25 mouse cellular contexts compared by ENCODE assay signal in the genomic region with DNA sequence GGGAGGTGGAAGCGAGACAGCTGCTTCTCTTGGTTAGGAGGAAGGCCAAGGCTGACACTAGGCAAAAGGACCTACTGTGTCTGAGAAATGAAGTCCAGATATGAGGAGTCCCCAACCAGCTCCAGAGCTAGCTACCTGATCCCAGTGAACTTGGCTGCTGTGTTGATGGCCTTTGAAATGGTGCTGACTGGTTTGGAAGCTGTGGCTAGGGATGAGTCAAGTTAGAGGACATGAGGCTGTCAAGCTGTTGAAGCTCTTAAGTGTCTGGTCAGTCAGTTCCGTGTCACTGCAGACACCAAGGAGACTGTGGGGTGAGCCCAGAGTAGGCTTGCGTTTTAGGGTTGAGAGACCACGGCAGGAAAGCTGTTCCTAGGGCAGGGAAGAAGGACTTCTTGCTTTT. TPM values are rescaled to one million over a fixed set of nuclear protein-coding genes. Genes with fewer than 3 reads are reported as not detected.
DNase-seq lines count a peak whose midpoint lies in the region; ATAC-seq and TF ChIP-seq lines count a peak whose summit lies in the region.
"Had no signal": no experiment of that assay in that cellular context is flagged by ENCODE, and none has a peak within 500 bp of the region (broad histone marks: within the 10 kb centered on the region; RNA-seq: fewer than 3 reads in every experiment).

No protein-coding gene starts in this region.

- H3K27me3 ChIP-seq in testis, adult 2 months (ENCODE audit: control insufficient read depth, insufficient read depth, low read length) = no peaks in the 10 kb centered on the region
- H3K27me3 ChIP-seq in liver, embryonic 16.5 days (ENCODE audit: control insufficient read depth, insufficient read depth, low read depth, low read length) = no peaks in the 10 kb centered on the region
- no peaks in the 10 kb centered on the region for H3K27me3 ChIP-seq in kidney, adult 2 months (replicated peaks; ENCODE audit: control insufficient read depth, insufficient read depth, low read length)
- H3K27me3 ChIP-seq: embryonic facial prominence, embryonic 15.5 days; heart, embryonic 13.5 days; hindbrain, embryonic 13.5 days; intestine, embryonic 15.5 days had no signal

- TF ChIP-seq POLR2A in testis, adult 2 months (IDR thresholded peaks at IDR 0.05; ENCODE audit: control insufficient read depth, low read depth, low read length) = no peak
- no peak for TF ChIP-seq POLR2A in kidney, adult 2 months (IDR thresholded peaks at IDR 0.05; ENCODE audit: low read depth, low read length)

- TF ChIP-seq CTCF in testis, adult 2 months (IDR thresholded peaks at IDR 0.05; ENCODE audit: control insufficient read depth, insufficient read depth, insufficient replicate concordance, low read depth, low read length) = no peak
- no peak for TF ChIP-seq CTCF in kidney, adult 2 months (conservative IDR thresholded peaks at IDR 0.05; ENCODE audit: insufficient read depth, insufficient read length, low read depth, low read length)

- WGBS in liver, embryonic 16.5 days (ENCODE audit: insufficient replicate concordance) = 64% methylated on average over 4 of the region's 4 CpGs
- 64% methylated on average over 4 of the region's 4 CpGs for WGBS in kidney, adult 2 months

- peaks cover 2% of the 10 kb centered on the region; the same call in 1 of the 2 replicates for H3K4me1 ChIP-seq in testis, adult 2 months (ENCODE audit: control insufficient read depth, insufficient read depth, low read length)
- peaks cover 34% of the 10 kb centered on the region for H3K4me1 ChIP-seq in liver, embryonic 16.5 days (ENCODE audit: control insufficient read depth, low read depth, low read length)
- peaks cover 29% of the 10 kb centered on the region for H3K4me1 ChIP-seq in kidney, adult 2 months (ENCODE audit: control insufficient read depth, insufficient read depth, low read length)

- H3K27ac ChIP-seq in testis, adult 2 months (ENCODE audit: control insufficient read depth, insufficient read depth, low read depth, low read length) = peak overlapping the region; percentile 19
- 0 out of 2 replicates have a peak overlapping the region, but pooled peaks have one; percentile 20 for H3K27ac ChIP-seq in liver, embryonic 16.5 days (ENCODE audit: low read length)
- no peak overlapping the region for H3K27ac ChIP-seq in kidney, adult 2 months (ENCODE audit: insufficient read depth, low read depth, low read length)
- H3K27ac ChIP-seq: embryonic facial prominence, embryonic 15.5 days; forebrain, embryonic 10.5 days; heart, embryonic 13.5 days; hindbrain, embryonic 13.5 days; intestine, embryonic 15.5 days had no signal

- peak; percentile 27 for DNase-seq in gastrocnemius, postnatal 25 days
- DNase-seq in gastrocnemius, adult 18-20 months (ENCODE audit: low spot score) = no peak
- DNase-seq in testis, postnatal 10 days (ENCODE audit: low spot score) = no peak
- no peak for DNase-seq in urinary bladder, postnatal 14 days (ENCODE audit: low spot score)
- no peak for DNase-seq in kidney, adult 2 months
- DNase-seq: adrenal gland, postnatal 10 days; B cell, adult 2 months; cerebellum, adult 2 months; cerebellum, postnatal 10 days; embryo, embryonic 11 days; gastrocnemius, postnatal 10 days had no signal

- H3K4me3 ChIP-seq in testis, adult 2 months (ENCODE audit: control insufficient read depth, low read depth, low read length) = peak overlapping the region; percentile 12
- H3K4me3 ChIP-seq in liver, embryonic 16.5 days (ENCODE audit: low read depth, low read length) = no peak overlapping the region
- no peak overlapping the region for H3K4me3 ChIP-seq in kidney, adult 2 months (ENCODE audit: insufficient read depth, low read depth, low read length)
- H3K4me3 ChIP-seq: embryonic facial prominence, embryonic 15.5 days; erythroblast, embryonic 14.5 days; forebrain, embryonic 10.5 days; heart, embryonic 13.5 days; hindbrain, embryonic 13.5 days; intestine, embryonic 15.5 days had no signal

- no peak for ATAC-seq in liver, embryonic 16.5 days (ENCODE audit: low read depth)
- ATAC-seq: CD4-positive, CD25-positive, alpha-beta regulatory T cell, adult 4 months; forebrain, embryonic 14.5 days; intestine, embryonic 15.5 days had no signal

- H3K4me2 ChIP-seq in liver, embryonic 16.5 days (ENCODE audit: low read depth, low read length) = no peak overlapping the region
- H3K4me2 ChIP-seq: embryonic facial prominence, embryonic 15.5 days; heart, embryonic 13.5 days; hindbrain, embryonic 13.5 days; intestine, embryonic 15.5 days had no signal

- no peak overlapping the region for H3K9ac ChIP-seq in liver, embryonic 16.5 days (ENCODE audit: low read depth, low read length)
- H3K9ac ChIP-seq: embryonic facial prominence, embryonic 15.5 days; heart, embryonic 13.5 days; hindbrain, embryonic 13.5 days; intestine, embryonic 15.5 days had no signal

- no peaks in the 10 kb centered on the region for H3K9me3 ChIP-seq in liver, embryonic 16.5 days (replicated peaks; ENCODE audit: control insufficient read depth, low read length)
- H3K9me3 ChIP-seq: embryonic facial prominence, embryonic 15.5 days; forebrain, embryonic 10.5 days; G1E; heart, embryonic 13.5 days; hindbrain, embryonic 13.5 days; intestine, embryonic 15.5 days had no signal

- no peaks in the 10 kb centered on the region for H3K36me3 ChIP-seq in testis, adult 2 months (ENCODE audit: control insufficient read depth, insufficient read depth, low read length)
- no peaks in the 10 kb centered on the region for H3K36me3 ChIP-seq in liver, embryonic 16.5 days (ENCODE audit: control insufficient read depth, insufficient read depth)
- no peaks in the 10 kb centered on the region for H3K36me3 ChIP-seq in kidney, adult 2 months (ENCODE audit: control insufficient read depth, insufficient read depth, low read length)
- H3K36me3 ChIP-seq: embryonic facial prominence, embryonic 15.5 days; forebrain, embryonic 10.5 days; heart, embryonic 13.5 days; hindbrain, embryonic 13.5 days; intestine, embryonic 15.5 days had no signal

RNA-seq across cellular contexts. Expression of gene 1810049J17Rik, which starts 12.7 kb away (rescaled TPM):
- under 1 TPM in 1 of 2 experiments, not detected in 1; 0.91 TPM for total RNA-seq in gastrocnemius, postnatal 25 days (2021)
- under 1 TPM; 0.76 to 0.78 TPM for total RNA-seq in gastrocnemius, adult 18-20 months (2021)
- 1.8 and 2.4 TPM in 2 replicates for polyA plus RNA-seq in testis, adult 2 months (2012; rRNA removed)
- polyA plus RNA-seq in liver, embryonic 16.5 days (2015; fragmentation: Nextera tagmentation; extraction: Ambion mirVana) = 1.1 and 1.4 TPM in 2 replicates
- polyA plus RNA-seq in kidney, adult 2 months (2012; rRNA removed) = not detected in 2 replicates
- total RNA-seq: gastrocnemius, postnatal 10 days; granulocyte monocyte progenitor cell, adult 5-6 weeks; hematopoietic stem cell, adult 5-6 weeks had no signal
- polyA plus RNA-seq: CD4-positive, CD25-positive, alpha-beta regulatory T cell, adult 4 months; cerebellum, adult 2 months; embryonic facial prominence, embryonic 11.5 days; erythroblast, embryonic 14.5 days; forebrain, embryonic 10.5 days; hindbrain, embryonic 13.5 days had no signal

RNA-seq across cellular contexts. Expression of gene Golph3, which starts 13.1 kb away (rescaled TPM):
- total RNA-seq in gastrocnemius, postnatal 25 days (2021) = 10 to 100 TPM; 65.3 to 70.8 TPM
- 10 to 100 TPM; 70.2 to 77.9 TPM for total RNA-seq in gastrocnemius, adult 18-20 months (2021)
- polyA plus RNA-seq in testis, adult 2 months (2012; rRNA removed) = 33.9 and 36.3 TPM in 2 replicates
- polyA plus RNA-seq in liver, embryonic 16.5 days (2015; fragmentation: Nextera tagmentation; extraction: Ambion mirVana) = 38.1 and 41.1 TPM in 2 replicates
- polyA plus RNA-seq in kidney, adult 2 months (2012; rRNA removed) = 70.9 and 73.6 TPM in 2 replicates
